Mouse (Mus musculus) heart, embryonic 11.5 days (tissue): Measurements from ENCODE around the gene Ninj2. TPM values are rescaled to one million over a fixed set of nuclear protein-coding genes. Genes with fewer than 3 reads are reported as not detected.

Experiments used
- ATAC-seq: fragments of 200-750 bp; cut with Nextera tagmentation; replicated peaks from 2 replicates; pipeline ENCODE4 v1.8.0; 2017; ENCODE audit warnings: moderate library complexity; ENCODE audit not compliant: insufficient number of reproducible peaks, low FRiP score, low TSS enrichment
- H3K27ac ChIP-seq: fragments of 300-500 bp; sonication (generic); 2 replicates; pipeline ENCODE4 v1.5.1; 2014; ENCODE audit warnings: mild to moderate bottlenecking, low read depth, low read length
- H3K27me3 ChIP-seq: fragments of 300-500 bp; sonication (generic); 2 replicates; pipeline ENCODE4 v1.6.1; 2014; ENCODE audit warnings: mild to moderate bottlenecking, low read length, mixed read lengths; ENCODE audit not compliant: control insufficient read depth, insufficient read depth
- H3K36me3 ChIP-seq: fragments of 300-500 bp; sonication (generic); 2 replicates; pipeline ENCODE4 v1.6.1; 2014; ENCODE audit warnings: mild to moderate bottlenecking, low read length, moderate library complexity, mixed read lengths; ENCODE audit not compliant: control insufficient read depth, insufficient read depth
- H3K4me1 ChIP-seq: fragments of 300-500 bp; sonication (generic); 2 replicates; pipeline ENCODE4 v1.6.1; 2014; ENCODE audit warnings: low read length; ENCODE audit not compliant: control insufficient read depth, insufficient read depth
- H3K4me2 ChIP-seq: fragments of 300-500 bp; sonication (generic); 2 replicates; pipeline ENCODE4 v1.6.1; 2014; ENCODE audit warnings: mild to moderate bottlenecking, moderate library complexity
- H3K4me3 ChIP-seq: fragments of 300-500 bp; sonication (generic); 2 replicates; pipeline ENCODE4 v1.5.1; 2014; ENCODE audit warnings: low read depth, low read length
- H3K9ac ChIP-seq: fragments of 300-500 bp; sonication (generic); 2 replicates; pipeline ENCODE4 v1.6.1; 2014; ENCODE audit warnings: mild to moderate bottlenecking, low read depth, low read length, moderate library complexity
- H3K9me3 ChIP-seq: fragments of 300-500 bp; sonication (generic); replicated peaks from 2 replicates; pipeline ENCODE4 v1.6.1; 2016; ENCODE audit warnings: low read length; ENCODE audit not compliant: control insufficient read depth
- WGBS: fragments of 180-500 bp; shearing (Covaris S2); extraction: QIAGEN DNeasy Blood & Tissue Kit; methylation state at CpG from one replicate; pipeline ENCODE4 v1.1.7; 2014; ENCODE audit not compliant: insufficient replicate concordance; 5-methylcytosine and 5-hydroxymethylcytosine counted together
- polyA plus RNA-seq: library from polyadenylated mRNA; unstranded; fragments of >200 nt; fragmentation: Nextera tagmentation; extraction: Ambion mirVana; gene quantifications from 2 replicates; pipeline ENCODE4 v1.2.1, GENCODE M21; 2014

Gene Ninj2
- polyA plus RNA-seq, 1 experiment from 2014 or later: not detected

DNA sequence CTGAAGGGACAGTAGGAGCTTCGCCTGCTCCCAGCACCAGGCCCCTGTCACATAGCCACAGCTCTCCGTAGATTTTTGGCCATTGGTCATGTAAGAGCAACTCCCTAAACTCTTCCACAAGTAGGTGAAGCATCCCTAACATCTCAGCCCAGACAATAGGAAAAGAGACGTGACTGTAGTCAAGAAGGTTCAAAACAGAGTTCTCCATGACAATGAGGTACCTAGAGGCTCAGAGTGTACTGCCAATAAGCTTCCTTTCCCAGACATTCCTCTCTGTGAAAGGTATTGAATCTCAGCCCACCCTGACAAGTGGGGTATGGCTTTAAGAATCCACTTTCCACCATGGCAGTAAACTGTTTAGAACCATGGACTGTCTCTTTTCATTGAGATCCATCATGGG is 23.6 kb upstream of the Ninj2 start:
- WGBS: 83% methylated on average over 3 of the region's 3 CpGs
- H3K4me1 ChIP-seq: no peaks in the 10 kb centered on the region

DNA sequence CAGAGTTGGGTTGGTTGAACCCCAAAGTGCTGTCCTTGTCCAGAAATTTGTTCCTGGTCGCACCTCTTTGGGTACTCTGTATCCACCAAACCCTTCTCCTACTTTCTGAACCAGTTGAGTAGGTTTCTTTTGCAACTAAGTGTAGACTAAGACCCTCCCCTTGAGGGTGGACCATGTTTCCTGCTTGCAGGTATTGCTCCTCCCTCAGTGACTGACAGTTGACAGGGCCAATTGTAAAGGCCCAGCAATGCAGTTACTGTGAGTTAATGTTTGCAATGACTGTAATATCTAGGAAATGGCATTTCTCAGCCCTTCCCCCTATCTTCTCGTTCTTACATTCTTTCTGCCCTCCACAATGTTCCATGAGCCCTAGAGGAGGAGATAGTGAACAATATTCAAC is 20.5 kb upstream of the Ninj2 start:
- Histone ChIP-seq H3K9me3 (no peaks in the 10 kb centered on the region; the same call in 1 of the 2 replicates), H3K4me2 (no peak overlapping the region), H3K9ac (no peak overlapping the region), H3K27ac (no peak overlapping the region), H3K27me3 (no peaks in the 10 kb centered on the region), H3K4me3 (no peak overlapping the region), H3K4me1 (no peaks in the 10 kb centered on the region), H3K36me3 (no peaks in the 10 kb centered on the region)
- no peak for ATAC-seq
- 75% methylated on average over 2 of the region's 2 CpGs for WGBS

More for the DNA sequence above, 23.6 kb upstream of the Ninj2 start:
- ATAC-seq: no peak
- Histone ChIP-seq H3K9ac (no peak overlapping the region), H3K4me3 (no peak overlapping the region), H3K27ac (no peak overlapping the region), H3K9me3 (no peaks in the 10 kb centered on the region; the same call in 1 of the 2 replicates), H3K4me2 (no peak overlapping the region), H3K36me3 (no peaks in the 10 kb centered on the region), H3K27me3 (no peaks in the 10 kb centered on the region)

DNA sequence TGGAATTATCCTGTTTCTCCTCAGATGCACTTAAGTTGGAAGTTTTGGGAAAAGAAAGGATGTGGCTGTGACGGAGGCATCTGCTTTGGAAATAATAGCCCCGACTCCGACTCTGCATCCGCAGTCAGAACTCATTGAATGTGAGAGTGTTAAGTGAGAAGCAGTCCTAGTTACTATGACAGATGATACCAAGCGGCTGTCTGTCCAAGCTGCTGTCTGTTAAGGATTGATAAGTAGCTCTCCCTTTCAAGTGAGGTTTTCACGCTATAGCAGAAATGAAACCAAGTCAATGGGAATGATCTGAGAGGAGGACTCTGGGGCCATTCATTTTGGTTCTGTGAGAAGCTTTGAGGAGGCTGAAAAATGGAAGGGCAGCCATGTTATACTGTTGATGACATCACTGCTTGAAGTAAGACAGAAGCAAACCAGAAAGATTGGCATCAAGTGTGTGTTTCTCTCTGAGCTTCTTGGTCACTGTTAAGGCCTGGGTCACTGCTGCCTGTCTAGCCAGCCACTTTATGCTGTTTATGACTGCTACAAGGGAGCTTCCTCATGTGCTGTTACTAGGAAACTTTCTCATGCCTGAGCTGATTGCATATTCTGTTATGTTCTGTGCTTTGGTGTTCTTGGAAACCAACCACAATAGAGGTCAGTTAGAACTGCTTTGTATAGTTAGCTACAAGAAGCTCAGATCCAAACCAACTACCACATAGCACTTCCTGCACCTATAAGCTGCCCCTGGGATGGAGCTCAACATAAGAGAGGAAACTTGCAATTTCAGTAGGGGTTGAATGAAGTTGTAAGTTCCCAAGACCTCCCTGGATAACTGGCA is 16.3 kb upstream of the Ninj2 start:
- WGBS: 66% methylated on average over 6 of the region's 6 CpGs
- H3K27ac ChIP-seq: no peak overlapping the region
- no peaks in the 10 kb centered on the region for H3K4me1 ChIP-seq
- ATAC-seq: no peak
- H3K27me3 ChIP-seq: no peaks in the 10 kb centered on the region
- H3K4me2 ChIP-seq: no peak overlapping the region
- no peaks in the 10 kb centered on the region for H3K9me3 ChIP-seq
- no peaks in the 10 kb centered on the region for H3K36me3 ChIP-seq
- no peak overlapping the region for H3K9ac ChIP-seq
- no peak overlapping the region for H3K4me3 ChIP-seq

DNA sequence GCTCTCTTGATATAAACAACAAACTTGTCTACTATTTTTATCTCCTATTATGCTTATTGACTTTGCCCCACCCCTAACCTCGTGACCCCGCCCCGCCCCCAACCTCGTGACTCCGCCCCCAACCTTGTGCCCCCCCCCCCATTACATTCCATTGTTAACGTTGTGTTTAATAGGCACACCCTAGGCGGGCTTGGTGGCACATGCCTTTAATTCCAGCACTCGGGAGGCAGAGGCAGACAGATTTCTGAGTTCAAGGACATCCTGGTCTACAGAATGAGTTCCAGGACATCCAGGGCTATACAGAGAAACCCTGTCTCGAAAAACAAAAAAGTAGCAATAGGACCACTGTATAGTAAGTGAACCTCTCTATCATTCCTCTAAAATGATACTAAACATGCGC is 13.6 kb upstream of the Ninj2 start:
- Histone ChIP-seq H3K27me3 (no peaks in the 10 kb centered on the region), H3K9me3 (no peaks in the 10 kb centered on the region), H3K27ac (no peak overlapping the region), H3K9ac (no peak overlapping the region), H3K4me2 (no peak overlapping the region), H3K36me3 (no peaks in the 10 kb centered on the region), H3K4me3 (no peak overlapping the region), H3K4me1 (no peaks in the 10 kb centered on the region)
- 77% methylated on average over 10 of the region's 10 CpGs for WGBS
- no peak for ATAC-seq

DNA sequence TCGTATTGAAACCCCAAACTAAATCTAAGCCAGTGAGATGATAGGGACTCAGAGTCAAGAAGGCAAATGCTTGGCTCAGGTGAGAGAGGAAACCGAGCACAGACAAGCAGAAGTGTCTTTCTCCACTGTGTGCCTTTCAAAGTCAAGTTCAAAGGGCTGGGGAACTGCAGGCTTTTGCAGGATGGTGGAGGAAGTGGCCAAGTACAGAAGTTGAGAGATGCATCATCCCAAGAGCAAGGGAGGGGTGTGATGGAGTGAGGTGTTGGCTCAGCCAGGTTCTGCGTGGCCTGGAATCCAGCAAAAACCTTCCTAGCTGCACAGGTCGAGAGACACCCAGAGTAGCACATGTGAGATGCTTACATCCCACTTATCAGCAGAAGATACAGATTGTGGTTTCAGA is 11.6 kb upstream of the Ninj2 start:
- ATAC-seq: no peak
- Histone ChIP-seq H3K4me3 (no peak overlapping the region), H3K36me3 (no peaks in the 10 kb centered on the region), H3K4me2 (no peak overlapping the region), H3K4me1 (no peaks in the 10 kb centered on the region), H3K27me3 (no peaks in the 10 kb centered on the region), H3K9ac (no peak overlapping the region), H3K27ac (no peak overlapping the region), H3K9me3 (no peaks in the 10 kb centered on the region)
- WGBS: 79% methylated on average over 4 of the region's 4 CpGs

DNA sequence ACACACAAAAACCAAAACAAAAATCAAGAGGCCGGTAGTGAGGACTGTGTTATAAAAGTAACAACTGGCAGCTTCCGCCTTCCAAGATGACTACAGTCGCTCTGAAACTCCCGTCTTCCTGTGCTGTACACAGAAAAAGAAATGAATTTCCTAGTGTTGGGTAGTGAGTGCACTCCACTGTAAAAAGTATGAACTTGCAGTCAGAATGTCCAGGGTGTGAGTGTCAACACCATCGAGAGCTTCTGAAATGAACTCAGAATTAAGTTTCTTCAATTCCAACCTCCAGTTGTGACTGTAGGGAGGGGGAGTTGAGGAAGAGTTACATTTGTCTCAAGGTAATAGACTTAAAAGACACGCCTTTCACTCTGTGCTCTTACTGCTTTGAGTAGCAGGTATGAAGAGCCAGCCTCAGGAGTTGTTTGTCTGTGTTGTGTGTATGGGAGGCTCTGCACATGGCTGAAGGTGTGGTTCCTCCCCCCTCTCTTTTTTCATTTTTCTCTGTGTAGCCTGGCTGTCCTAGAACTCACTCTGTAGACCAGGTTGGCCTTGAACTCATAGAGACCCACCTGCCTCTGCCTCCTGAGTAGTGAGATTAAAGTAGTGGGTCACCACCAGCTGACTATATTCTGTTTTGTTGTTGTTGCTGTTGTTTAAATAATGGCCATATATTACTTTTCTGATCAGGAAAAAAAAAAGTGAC is 10.7 kb upstream of the Ninj2 start:
- ATAC-seq: no peak
- Histone ChIP-seq H3K36me3 (no peaks in the 10 kb centered on the region), H3K4me2 (no peak overlapping the region), H3K4me3 (no peak overlapping the region), H3K27ac (no peak overlapping the region), H3K9ac (no peak overlapping the region), H3K9me3 (no peaks in the 10 kb centered on the region), H3K4me1 (no peaks in the 10 kb centered on the region), H3K27me3 (no peaks in the 10 kb centered on the region)
- WGBS: 87% methylated on average over 6 of the region's 6 CpGs

DNA sequence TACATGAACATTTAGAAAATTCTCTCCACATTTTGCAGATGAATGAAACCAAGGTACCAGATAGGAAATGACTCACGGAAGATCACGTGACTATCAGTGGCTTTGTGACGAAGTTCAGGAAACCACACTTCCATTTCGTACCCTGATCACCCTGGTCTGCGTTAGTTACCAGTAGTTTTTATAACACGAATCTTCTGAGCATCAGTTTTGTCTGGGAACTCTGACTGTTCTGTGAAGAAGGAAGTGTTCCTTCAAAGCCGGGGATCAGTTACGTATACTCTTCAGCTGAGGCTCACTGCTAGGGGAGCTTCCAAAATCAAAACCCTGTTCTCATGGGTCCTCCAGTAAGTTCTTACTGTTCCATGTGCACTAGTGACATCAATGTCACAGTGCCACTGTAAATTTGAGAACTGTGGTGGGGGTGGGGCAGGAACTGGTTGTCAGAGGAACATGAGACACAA is 10.2 kb upstream of the Ninj2 start:
- no peak overlapping the region for H3K27ac ChIP-seq
- no peak overlapping the region for H3K4me3 ChIP-seq
- H3K4me2 ChIP-seq: no peak overlapping the region
- H3K27me3 ChIP-seq: no peaks in the 10 kb centered on the region
- no peaks in the 10 kb centered on the region for H3K36me3 ChIP-seq
- H3K9me3 ChIP-seq: no peaks in the 10 kb centered on the region
- H3K4me1 ChIP-seq: no peaks in the 10 kb centered on the region
- WGBS: 75% methylated on average over 8 of the region's 8 CpGs
- ATAC-seq: no peak
- no peak overlapping the region for H3K9ac ChIP-seq

DNA sequence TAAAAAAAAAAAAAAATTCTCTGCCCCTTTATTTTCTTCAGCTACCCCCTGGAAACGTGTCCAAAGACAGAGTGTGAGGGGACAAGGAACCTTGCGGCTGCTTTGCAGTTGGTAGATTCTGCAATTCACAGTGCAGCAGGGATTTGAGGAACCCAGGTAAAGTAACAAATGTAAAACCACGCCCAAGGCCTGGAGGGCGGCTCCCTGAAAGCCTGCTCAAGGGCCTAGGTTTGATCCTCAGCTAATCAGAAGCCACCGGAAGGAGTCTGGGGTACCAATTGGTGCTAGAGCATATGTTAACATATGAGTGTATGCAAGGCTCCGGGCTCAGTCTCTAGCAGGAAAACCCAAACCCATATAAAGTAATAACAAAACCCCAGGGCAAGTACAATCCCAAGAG is 9.7 kb upstream of the Ninj2 start:
- WGBS: 60% methylated on average over 6 of the region's 6 CpGs
- Histone ChIP-seq H3K36me3 (no peaks in the 10 kb centered on the region), H3K9ac (no peak overlapping the region), H3K4me3 (no peak overlapping the region), H3K9me3 (no peaks in the 10 kb centered on the region), H3K4me1 (no peaks in the 10 kb centered on the region), H3K4me2 (no peak overlapping the region), H3K27me3 (no peaks in the 10 kb centered on the region), H3K27ac (no peak overlapping the region)
- ATAC-seq: no peak
